Mouse (Mus musculus): ENCODE measurements around the gene Atp6v1g2.

DNA sequence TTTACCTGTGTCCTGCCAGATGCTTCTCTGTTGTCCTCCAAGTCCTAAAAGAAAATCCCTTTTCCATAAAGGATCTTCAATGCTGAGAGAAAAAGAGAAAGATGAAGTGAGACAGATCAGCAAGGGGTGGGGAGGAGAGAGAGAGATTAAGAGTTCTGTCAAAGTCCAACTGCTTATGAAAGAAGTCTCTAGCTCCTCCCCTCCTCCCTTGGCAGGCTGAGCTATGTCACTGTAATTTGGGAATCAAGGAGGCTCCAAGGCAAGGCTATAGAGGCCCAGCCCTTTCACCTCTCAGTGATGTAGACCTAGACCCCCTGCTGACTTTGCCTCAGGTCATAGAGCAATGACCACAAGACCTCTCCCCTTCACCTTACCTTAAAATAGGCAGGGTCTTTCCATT is 52.0 kb downstream of the Atp6v1g2 start:
- TF ChIP-seq CTCF (IDR thresholded peaks at IDR 0.05; ENCODE audit: control insufficient read depth, insufficient read depth, insufficient read length), result no peak
- no peak for TF ChIP-seq USF1 (IDR thresholded peaks at IDR 0.05; ENCODE audit: low read depth)
- TF ChIP-seq MYOD1 (IDR thresholded peaks at IDR 0.05; ENCODE audit: control insufficient read depth, insufficient read length, low read depth), result no peak
- no peak for TF ChIP-seq MAX (IDR thresholded peaks at IDR 0.05)
- no peak for TF ChIP-seq FOSL1 (IDR thresholded peaks at IDR 0.05; ENCODE audit: insufficient read depth, low read length, poor library complexity, severe bottlenecking)
- no peak for TF ChIP-seq CEBPB (IDR thresholded peaks at IDR 0.05; ENCODE audit: low read depth)
